Mouse (Mus musculus) kidney, postnatal 10 days (tissue): ENCODE results near the gene Cuedc2.

ENCODE experiments used
- DNase-seq: peaks from one replicate; pipeline ENCODE4 v3.0.0; 2021; ENCODE audit warnings: mixed read lengths

The Cuedc2 gene

DNA sequence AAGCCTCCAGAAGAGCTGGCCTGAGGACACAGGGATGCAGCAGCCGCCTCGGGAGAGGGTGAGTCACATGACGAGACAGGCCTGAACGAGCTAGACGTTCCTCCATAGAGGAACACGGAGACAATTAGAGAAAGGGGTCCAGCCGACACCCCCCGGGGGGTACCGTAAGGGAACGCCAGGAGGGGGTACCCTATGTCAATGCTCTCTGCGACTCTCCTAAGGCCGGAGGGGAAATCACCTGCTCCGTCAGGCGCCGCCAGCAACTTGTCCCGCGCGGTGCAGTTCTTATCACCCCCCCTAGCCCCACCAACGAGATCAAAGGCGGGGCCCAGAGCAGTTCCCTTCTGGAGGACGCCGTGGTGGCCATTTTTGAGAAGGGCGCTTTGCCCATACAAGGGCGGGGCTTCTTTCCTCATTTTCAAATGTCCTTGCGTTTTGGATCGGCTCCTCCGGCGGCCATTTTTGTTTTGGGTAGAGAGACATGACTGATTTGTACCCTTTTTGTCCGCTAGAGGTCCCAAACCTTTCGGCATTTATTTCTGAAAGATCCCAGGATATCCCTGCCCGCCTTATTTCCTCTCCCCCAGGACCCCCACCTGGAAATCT, at the start of gene Cuedc2:
Gene Cuedc2 (minus strand): TSS at position 372 of the 606 bp plus-strand sequence.
- peak; percentile 97 for DNase-seq

DNA sequence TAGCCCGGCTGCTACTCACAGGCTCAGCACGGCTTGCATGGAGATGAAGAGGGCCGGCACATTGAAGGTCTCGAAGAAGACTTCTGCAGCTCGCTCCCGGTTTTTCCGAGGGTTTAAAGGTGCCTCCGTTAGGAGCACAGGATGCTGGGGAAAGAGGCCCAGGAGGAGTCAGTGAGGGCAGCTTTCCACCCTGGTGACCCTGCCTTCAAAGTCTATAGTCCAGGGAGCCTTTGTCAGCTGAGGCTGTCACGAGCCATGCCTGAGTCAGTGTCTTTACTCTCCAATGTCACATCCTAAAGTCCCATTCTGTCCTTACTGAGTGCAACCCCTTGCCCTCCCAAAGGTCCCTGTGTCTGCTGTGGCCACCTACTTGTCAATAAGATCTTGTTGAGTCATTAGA, 43.8 kb upstream of the Cuedc2 start:
- DNase-seq, result peak; percentile 50

DNA sequence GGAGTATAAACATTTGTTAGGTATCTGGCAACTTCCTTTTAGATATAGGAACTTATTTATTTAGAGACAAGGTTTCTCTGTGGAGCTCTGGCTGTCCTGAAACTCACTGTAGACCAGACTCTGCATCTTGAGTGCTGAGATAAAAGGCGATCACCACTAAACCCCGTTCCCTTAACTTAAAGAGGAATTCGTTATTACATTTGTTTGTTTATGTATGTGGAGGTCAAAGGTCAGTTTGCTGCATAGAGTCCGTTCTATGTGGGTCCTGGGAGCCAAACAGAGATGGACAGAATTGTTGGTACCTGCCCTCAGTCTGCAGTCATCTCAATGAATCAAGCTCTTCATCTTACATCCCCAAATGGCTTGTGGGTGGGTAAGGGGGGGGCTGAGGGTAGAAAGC, 37.4 kb upstream of the Cuedc2 start:
- DNase-seq, result no peak

DNA sequence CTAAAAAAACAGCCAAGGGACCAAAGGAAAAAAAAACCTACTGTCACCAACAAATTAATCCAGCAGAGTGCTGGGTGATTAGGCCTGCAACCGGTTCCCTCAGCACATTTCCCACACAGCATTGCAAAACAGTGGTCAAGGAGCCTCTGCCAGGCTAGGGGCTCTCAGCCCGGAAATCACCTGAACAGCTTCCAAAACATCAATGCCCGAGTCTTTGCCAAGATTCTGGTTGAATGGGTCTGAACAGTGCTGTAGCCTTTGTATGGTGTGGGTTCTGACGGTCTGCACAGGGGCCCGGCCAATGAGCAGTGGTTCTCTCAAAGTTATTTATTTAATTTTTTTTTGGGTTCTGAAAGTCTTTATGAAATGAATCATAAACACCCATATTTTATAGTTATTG, 37.0 kb upstream of the Cuedc2 start:
- DNase-seq, result no peak

DNA sequence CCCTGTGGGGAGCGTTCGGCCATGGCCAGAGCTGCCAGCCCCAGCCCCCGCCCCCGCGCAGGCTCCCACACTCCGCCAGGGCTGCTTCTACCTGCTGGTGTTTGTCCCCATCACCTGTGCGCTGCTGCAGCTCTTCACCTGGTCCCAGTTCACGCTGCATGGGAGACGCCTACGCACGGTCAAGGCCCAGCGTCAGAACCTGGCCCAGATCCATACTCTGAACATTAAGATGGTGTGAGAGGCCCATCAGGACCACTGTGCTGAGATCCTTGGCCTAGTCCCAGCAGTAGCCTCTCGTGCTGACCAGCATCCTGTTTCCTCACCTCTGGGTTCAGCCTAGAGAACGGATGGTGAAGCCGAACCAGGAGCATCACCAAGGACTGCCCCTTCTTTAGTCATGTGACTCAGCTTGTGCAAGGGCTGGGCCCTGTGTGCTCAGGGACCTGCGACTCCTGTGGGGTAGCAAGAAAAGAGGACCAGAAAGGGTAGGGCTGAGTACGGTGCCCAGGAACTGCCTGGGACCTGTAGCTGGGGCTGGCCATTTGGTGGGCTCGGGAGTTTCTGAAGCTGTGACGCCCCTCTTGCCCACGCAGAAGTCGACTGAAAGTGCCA, 36.1 kb upstream of the Cuedc2 start:
- no peak for DNase-seq

DNA sequence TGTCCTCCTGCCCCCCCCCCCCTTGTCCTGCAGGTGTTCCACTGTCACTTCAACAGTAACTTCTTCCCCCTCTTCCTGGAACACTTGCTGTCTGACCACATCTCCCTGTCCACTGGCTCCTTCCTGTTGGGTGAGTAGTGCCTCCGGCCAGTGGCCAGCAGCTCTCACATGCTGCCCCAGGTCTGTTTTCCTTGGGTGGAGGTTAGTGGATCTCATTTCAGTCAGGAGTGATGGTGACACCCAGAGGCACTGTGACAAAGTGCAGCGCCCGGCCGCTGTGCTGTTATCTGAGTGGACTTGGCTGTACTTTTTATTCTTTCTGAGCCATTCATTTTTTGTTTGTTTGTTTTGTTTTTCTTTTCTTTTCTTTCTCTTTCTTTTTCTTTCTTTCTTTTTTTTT, 30.7 kb upstream of the Cuedc2 start:
- peak; percentile 80 for DNase-seq

DNA sequence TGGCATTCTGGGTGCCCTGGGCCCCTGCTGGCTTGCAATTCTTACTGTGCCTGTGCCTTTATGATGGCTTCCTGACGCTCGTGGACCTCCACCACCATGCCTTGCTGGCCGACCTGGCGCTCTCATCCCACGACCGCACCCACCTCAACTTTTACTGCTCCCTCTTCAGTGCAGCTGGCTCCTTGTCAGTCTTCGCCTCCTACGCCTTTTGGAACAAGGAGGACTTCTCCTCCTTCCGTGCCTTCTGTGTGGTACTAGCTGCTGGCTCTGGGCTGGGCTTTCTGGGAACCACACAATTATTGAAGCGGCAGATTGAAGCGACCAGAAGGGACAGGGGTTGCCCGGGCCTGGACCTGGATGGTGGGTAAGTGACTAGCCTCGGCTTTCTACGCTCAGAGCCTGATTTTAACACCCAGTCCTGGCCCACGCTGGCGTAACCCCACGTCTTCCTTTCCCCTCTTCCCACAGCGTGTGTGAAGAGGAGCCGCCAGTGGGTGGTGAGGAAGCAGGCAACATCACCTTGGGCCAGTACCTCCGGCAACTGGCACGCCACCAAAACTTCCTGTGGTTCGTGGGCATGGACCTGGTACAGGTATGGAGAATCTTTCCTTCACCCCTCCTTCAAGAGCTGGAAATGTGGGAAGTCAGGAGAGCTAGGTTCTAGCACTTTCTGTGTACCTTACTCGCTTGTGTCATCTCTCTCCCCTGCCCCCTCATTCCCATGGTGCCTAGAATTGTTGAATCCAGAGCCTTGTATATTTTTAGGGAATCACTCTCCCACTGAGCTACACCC, 29.5 kb upstream of the Cuedc2 start:
- DNase-seq, result no peak

DNA sequence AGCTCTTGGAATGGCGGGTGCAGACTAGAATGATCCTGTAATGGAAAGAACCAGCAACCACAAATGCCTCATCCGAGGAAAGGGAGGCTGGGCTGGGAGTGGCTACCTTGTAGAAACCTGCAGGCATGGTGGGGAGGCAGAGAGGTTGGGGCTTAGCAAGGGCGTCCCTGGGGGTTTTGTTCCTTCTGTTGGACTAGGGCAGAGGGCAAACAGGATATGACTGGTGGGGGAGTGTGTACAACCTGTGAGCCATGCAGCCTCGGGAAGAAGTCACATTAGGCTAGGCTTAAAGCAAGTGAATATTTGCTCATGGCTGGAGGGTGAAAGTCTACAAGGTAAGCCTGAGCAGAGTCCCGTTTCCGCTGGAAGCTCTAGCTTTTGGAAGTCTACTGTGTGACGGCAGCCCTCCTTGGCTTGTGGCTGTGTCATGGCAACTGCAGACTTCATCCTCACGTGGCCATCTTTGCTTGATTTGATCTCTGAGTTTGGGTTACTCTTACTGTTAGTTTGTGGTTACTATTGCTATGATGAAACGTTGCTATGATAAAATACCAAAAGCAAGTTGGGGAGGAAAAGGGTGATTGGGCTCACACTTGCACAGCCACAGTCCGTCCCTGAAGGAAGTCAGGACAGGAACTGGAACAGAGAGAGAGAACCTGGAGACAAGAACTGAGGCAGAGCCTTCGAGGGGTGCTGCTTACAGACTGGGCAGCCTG, 24.9 kb upstream of the Cuedc2 start:
- no peak for DNase-seq

DNA sequence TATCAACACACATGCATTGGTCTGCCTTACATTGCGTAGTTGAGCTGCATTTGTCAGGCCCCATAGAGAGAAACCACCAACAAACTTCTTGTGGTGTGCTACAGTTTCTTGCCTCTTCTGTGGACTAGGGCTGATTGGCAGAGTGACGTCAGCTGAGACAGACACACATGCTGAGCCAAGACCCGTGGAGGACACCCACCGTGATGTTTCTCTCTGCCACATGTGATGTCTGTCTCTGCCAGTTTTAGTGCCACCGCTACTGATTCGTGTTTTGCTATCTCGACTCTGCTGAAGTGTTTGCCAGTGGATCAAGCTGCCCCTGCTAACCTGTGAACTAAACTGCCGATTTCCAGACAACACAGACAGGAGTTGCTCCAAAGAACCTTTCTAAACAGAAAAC, 23.6 kb upstream of the Cuedc2 start:
- no peak for DNase-seq

DNA sequence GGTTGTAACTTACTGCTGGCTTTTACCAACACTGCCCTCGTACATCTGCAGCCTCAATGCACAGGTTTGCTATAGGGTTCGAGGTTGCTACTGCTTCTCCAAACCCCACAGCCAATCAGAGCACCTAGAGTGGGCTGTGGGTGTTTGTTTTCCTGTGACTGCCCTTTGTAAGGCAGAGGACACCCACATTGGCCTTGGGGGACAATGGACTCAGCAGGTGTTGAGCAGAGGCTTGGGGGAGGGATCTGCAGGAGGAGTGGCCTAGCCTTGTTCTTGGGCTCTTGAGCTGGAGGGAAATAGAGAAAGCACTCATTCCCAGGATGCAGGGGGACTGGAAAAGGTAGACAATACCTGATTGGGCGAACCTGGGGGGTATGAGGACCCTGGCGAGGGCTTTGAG, 19.9 kb upstream of the Cuedc2 start:
- DNase-seq, result no peak

DNA sequence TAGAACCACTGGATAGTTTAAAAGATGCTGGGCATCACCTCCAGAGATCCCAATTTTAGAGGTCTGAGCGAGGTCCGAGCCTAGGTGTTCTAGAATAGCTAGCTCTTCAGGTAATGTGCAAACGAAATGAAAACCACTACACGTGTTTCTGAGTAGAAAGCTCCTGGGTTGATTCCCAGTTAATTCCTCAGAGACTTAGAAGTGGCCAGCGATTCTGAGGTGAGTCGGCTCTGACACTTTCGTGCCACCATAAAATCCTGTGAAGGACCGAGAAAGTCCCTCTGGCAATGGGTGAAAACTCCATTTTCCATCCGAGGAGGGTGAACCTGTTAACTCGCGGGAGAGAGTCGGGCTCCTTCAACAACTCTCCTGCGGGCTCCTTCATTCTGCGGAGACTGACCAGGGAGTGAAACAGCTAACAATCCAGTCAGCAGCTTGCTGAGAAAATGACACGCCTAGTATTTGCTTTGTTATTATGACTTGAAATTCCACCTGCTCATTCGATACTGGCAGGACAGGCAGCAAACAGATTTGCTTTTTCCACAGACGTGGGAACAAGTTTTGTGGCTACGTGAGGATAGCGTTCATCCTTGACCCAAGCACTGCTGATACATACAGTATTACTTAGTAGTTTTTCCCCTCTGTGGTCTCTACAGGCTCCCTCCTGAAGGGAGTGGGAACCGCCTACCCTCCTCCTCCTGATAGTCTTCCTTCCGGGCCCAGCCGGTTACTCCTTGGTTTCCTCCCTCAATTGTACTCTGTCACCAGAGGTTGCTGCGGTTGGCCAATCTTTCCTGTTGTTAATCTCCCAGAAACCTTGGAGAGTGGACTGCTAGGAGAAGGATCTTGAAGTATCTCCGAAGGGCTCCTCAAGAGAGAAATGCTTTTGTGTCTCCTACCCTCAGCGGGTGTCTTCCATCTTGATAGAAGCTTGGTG, 19.1 kb upstream of the Cuedc2 start:
- peak; percentile 49 for DNase-seq

DNA sequence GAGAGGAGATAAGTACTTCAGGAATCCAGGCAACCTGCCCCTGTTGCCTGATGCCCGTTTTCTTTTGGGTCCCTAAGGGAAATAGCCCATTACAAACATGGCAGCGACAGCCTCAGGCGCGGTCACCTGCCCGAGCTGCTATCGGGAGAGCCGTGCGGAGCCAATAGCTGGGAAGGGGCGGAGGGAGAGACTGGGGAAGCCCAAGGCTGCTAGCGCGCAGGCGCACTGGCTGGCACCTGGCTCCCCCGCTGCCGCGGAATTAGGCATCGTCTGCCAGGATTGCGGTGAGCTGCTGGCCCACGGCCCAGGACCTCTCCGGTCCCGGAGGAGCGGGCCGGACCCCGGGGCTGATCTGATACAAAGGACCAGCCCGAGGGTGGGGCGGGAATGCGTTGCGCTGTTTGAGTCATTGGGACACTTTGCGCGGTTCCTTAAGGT, 18.2 kb upstream of the Cuedc2 start:
- DNase-seq, result peak; percentile 92

DNA sequence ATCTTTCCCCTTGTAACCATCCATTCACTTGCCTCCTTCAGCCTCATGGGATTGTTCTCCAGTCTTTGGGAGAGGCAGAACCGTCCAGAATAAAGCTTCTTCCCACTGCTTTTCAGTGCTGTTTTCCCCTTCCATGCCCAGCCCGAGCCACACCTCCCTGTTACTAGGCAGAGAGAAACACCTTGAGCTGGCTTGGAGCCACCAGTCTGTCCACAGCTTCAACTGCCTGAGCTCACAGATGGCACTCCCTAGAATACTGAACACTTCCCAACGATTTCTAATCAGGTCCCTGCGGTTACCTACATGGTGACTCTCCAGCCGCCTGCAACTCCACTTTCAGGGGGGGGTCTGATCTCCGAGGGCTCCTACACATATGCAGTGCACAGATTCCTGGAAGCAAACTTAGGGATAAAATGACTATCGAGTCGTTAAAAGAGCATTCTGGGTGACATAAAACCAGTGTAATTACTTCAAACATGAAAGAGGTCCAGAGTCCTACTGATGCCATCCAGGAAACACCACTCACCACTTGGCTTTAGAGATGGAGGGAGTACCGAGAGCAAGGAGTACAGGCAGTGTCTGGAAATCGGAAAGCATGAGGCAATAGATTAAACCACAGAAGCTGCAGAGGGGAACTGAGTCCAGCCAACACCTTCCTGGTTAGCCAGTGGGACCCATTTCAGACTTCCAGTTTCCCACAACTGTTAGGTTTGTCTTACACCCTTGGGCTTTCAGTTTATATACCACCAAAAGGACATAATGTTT, 11.8 kb upstream of the Cuedc2 start, which contains the start of gene 2310034G01Rik:
Gene 2310034G01Rik (minus strand): TSS at position 135 of the 765 bp plus-strand sequence.
- peak; percentile 26 for DNase-seq

DNA sequence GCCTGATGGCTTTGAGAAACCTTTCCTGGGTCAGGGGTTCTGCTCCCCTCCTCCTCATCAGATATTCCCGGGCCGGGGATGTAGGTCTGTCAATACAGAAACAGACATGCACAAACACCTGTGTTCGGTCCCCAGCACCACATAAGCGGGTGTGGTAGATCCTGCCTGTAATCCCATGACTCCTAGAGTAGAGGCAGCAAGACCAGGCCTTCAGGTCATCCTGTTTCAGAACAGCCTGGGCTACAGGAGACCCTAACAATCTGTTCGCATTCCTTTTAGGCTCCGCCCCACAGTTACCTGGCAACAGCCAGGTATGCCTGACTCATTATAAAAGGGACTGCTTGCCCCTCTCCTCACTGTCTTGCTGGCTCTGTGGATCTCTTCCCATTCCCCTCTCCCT, 11.0 kb upstream of the Cuedc2 start:
- DNase-seq, result no peak

DNA sequence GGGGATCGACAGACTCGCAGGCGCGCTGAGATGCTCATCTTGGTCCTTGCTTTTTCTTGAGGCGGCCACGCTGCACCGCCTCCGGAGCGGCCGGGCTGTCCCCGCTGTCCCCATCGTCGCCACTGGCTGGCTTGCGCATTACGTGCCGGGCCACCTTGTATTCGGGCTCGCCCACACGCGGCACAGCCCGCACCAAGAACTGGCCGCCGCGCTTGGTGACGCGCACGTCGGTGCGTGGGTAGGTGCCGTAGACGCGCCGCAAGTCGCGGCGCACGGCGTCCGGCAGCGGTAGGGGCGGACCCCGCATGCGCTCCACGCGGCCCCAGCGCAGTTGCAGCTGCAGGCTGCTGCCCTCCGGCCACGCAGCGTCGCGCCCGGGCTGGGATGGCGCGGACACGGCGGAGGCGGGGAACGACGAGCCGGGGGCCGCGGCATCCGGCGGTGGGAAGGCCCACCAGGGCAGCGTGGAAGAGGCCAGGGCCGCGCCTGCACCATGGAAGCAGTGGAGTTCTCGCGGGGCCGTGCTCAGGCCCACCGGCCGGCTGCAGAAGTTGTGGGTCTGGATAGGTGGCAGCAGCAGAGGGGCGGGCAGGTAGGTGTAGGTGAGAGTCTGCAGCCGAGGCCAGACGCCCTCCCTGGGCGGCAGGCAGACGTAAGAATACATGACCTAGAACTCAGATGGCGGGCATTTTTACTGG, 10.4 kb upstream of the Cuedc2 start:
- peak; percentile 86 for DNase-seq

DNA sequence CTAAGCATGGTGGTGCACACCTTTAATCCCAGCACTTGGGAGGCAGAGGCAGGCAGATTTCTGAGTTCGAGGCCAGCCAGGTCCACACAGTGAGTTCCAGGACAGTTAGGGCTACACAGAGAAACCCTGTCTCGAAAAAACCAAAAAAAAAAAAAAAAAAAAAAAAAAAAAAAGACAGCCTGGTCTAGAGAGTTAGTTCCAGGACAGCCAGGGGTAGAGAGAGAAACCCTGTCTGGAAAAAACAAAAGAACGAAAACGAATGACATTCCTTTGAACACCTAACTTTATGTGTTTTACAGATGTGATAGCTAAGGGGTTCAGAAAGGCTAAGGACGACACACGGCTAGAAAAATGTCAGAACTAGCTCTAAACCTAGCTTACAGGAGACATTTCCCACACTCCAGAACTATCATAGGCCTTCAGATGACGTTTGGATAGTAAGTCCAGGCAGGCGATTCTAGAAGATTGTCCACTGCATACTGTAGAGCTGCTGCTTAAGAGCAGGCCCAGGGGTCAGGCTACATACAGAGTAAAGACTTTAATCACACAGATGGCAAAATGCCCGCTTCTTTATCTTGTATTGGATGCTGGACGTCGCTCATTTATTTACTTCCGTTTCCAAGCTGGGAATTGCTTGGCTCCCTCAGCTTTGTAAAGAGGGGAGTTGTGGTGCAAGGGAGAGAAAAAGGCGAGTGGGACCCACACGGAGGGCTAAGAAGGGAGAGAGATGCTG, 9.6 kb upstream of the Cuedc2 start:
- no peak for DNase-seq

DNA sequence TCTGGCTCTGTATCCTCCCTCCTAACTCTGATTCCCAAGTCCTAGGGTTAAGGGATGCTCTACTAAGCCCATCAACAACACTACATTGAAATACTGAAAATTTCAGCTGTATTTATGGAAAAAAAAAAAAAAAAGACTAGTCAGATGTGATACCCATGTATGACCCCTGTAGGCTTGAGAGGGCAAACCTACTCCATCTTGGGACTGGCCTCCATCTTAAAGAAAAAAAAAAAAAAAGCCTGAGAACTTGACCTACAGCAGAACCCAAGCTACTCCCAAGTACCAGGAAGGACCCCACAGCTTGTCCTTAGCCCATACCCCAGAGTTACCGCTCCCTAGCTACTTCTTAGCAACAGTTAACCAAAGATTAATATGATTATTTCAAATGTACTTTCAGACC, 8.6 kb upstream of the Cuedc2 start:
- no peak for DNase-seq

DNA sequence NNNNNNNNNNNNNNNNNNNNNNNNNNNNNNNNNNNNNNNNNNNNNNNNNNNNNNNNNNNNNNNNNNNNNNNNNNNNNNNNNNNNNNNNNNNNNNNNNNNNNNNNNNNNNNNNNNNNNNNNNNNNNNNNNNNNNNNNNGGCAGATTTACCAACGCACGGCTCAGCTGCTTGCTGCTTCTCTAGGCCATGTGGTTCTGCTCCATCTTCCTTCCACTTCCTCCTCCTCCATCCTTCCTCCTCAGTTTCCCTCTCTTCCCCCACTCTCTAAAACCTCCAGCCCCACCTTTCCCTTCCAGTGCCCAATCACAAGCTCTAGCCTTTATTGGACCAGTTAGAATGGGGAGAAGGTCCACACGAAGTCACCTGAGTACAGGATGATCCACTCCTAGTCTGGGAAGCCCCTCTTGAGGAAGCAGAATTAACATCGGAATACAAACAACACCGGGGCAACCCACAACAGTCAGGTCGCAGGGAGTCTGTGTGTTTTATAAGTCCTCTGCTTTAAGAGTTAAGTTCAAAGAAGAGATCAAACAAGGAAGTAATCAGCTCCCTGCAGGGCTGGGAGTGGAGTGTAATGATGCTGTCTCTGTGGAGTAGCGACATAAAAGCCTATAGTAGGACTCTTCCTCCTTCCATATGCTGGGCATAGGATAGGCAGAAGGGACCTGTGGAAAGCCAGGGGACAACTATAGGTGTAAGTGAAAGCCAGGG, 6.4 kb upstream of the Cuedc2 start:
- no peak for DNase-seq

DNA sequence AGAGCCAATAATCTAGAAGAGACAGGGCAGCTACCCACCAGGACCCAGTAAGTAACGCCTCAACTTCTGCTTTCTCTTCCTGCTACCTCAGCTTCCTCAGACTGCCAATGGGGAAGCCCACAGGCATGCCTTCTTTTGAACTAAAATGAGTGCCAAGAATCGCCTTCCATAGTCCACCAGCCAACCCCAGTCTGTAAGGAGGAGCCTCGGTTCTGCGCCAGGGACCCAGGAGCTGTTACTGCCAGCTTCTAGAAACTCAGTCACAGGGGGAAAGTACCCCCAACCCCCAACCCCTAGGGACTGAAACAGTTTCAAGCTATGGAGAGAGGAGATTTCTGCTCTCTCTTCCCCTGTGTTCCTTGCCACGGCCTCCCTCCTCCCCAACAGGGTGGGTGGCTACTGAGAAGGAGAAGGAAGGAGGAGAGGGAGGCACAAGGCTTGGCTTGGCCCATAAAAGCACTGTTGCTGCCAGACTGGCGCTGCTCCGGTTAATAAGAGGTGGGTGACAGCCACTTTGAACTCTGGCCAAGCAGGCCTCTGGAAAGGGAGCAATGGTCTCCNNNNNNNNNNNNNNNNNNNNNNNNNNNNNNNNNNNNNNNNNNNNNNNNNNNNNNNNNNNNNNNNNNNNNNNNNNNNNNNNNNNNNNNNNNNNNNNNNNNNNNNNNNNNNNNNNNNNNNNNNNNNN, 927 bp upstream of the Cuedc2 start:
- peak; percentile 42 for DNase-seq
